Mouse (Mus musculus) forebrain, embryonic 16.5 days (tissue): ENCODE measurements at regions not wholly inside any gene's neighbourhood (a gene's known extent, or its start where the extent isn't known, plus 50 kb on each side); places are given as distances from the start of the nearest gene placed in this dataset.

Experiments
- ATAC-seq: fragments of 200-750 bp; cut with Nextera tagmentation; 2 replicates; pipeline ENCODE4 v1.8.0; 2017; ENCODE audit warnings: mild to moderate bottlenecking, moderate library complexity
- H3K27ac ChIP-seq: fragments of 300-500 bp; sonication (generic); 2 replicates; pipeline ENCODE4 v1.5.1; 2014; ENCODE audit warnings: low read length, control low read depth
- H3K27me3 ChIP-seq: fragments of 300-500 bp; sonication (generic); replicated peaks from 2 replicates; pipeline ENCODE4 v1.6.1; 2014; ENCODE audit warnings: low read length; ENCODE audit not compliant: control insufficient read depth, insufficient read depth
- H3K36me3 ChIP-seq: fragments of 300-500 bp; sonication (generic); 2 replicates; pipeline ENCODE4 v1.6.1; 2014; ENCODE audit not compliant: control insufficient read depth, insufficient read depth
- H3K4me1 ChIP-seq: fragments of 300-500 bp; sonication (generic); replicated peaks from 2 replicates; pipeline ENCODE4 v1.6.1; 2014; ENCODE audit warnings: low read length; ENCODE audit not compliant: control insufficient read depth, insufficient read depth
- H3K4me2 ChIP-seq: fragments of 300-500 bp; sonication (generic); 2 replicates; pipeline ENCODE4 v1.6.1; 2014; ENCODE audit warnings: mild to moderate bottlenecking, low read length, control low read depth
- H3K4me3 ChIP-seq: fragments of 300-500 bp; sonication (generic); replicated peaks from 2 replicates; pipeline ENCODE4 v1.5.1; 2014; ENCODE audit warnings: mild to moderate bottlenecking, low read length, control low read depth
- H3K9ac ChIP-seq: fragments of 300-500 bp; sonication (generic); replicated peaks from 2 replicates; pipeline ENCODE4 v1.6.1; 2014; ENCODE audit warnings: low read depth, low read length, control low read depth
- H3K9me3 ChIP-seq: fragments of 300-500 bp; sonication (generic); 2 replicates; pipeline ENCODE4 v1.6.1; 2016; ENCODE audit warnings: low read length; ENCODE audit not compliant: control insufficient read depth
- WGBS: fragments of 180-500 bp; shearing (Covaris S2); extraction: QIAGEN DNeasy Blood & Tissue Kit; methylation state at CpG from one replicate; pipeline ENCODE4 v1.1.7; 2014; 5-methylcytosine and 5-hydroxymethylcytosine counted together

- Histone ChIP-seq H3K9me3 (no peaks in the 10 kb centered on the region), H3K4me2 (no peak overlapping the region), H3K36me3 (no peaks in the 10 kb centered on the region), H3K27ac (no peak overlapping the region), H3K4me3 (no peak overlapping the region), H3K9ac (no peak overlapping the region), H3K4me1 (no peaks in the 10 kb centered on the region), H3K27me3 (no peaks in the 10 kb centered on the region)
- 37% methylated on average over 6 of the region's 6 CpGs for WGBS
- peak; percentile 49; the same call in 1 of the 2 replicates for ATAC-seq
Measured at GRCm38 (mm10) chr6:95217431-95217830, 100.4 kb downstream of the Kbtbd8 start.

GRCm38 (mm10) chr6:95218830-95219229, 101.8 kb downstream of the Kbtbd8 start:
- no peaks in the 10 kb centered on the region for H3K27me3 ChIP-seq
- H3K4me1 ChIP-seq: no peaks in the 10 kb centered on the region
- H3K9ac ChIP-seq: no peak overlapping the region
- ATAC-seq: no peak
- H3K36me3 ChIP-seq: no peaks in the 10 kb centered on the region
- H3K27ac ChIP-seq: no peak overlapping the region
- no peak overlapping the region for H3K4me3 ChIP-seq
- H3K4me2 ChIP-seq: no peak overlapping the region
- 75% methylated on average over 3 of the region's 3 CpGs for WGBS
- no peaks in the 10 kb centered on the region for H3K9me3 ChIP-seq

GRCm38 (mm10) chr6:95223537-95223936, 98.4 kb upstream of the Gm10234 start:
- H3K27ac ChIP-seq: no peak overlapping the region
- H3K36me3 ChIP-seq: no peaks in the 10 kb centered on the region
- no peak overlapping the region for H3K4me3 ChIP-seq
- no peaks in the 10 kb centered on the region for H3K27me3 ChIP-seq
- H3K4me1 ChIP-seq: no peaks in the 10 kb centered on the region
- 24% methylated on average over 7 of the region's 7 CpGs for WGBS
- no peak overlapping the region for H3K4me2 ChIP-seq
- H3K9me3 ChIP-seq: no peaks in the 10 kb centered on the region
- peak; percentile 72 for ATAC-seq
- no peak overlapping the region for H3K9ac ChIP-seq

GRCm38 (mm10) chr6:95229885-95230284, 92.0 kb upstream of the Gm10234 start:
- 79% methylated on average over 8 of the region's 8 CpGs for WGBS
- Histone ChIP-seq H3K36me3 (no peaks in the 10 kb centered on the region), H3K4me2 (no peak overlapping the region), H3K27ac (no peak overlapping the region), H3K4me1 (no peaks in the 10 kb centered on the region), H3K9ac (no peak overlapping the region), H3K27me3 (no peaks in the 10 kb centered on the region), H3K9me3 (no peaks in the 10 kb centered on the region), H3K4me3 (no peak overlapping the region)
- ATAC-seq: no peak

- Histone ChIP-seq H3K4me2 (no peak overlapping the region), H3K27me3 (no peaks in the 10 kb centered on the region), H3K36me3 (no peaks in the 10 kb centered on the region), H3K9me3 (no peaks in the 10 kb centered on the region), H3K4me1 (no peaks in the 10 kb centered on the region), H3K4me3 (no peak overlapping the region), H3K27ac (no peak overlapping the region), H3K9ac (no peak overlapping the region)
- ATAC-seq: no peak
- WGBS: 71% methylated on average over 13 of the region's 13 CpGs
Measured at GRCm38 (mm10) chr6:95234712-95235111, 87.2 kb upstream of the Gm10234 start.

- H3K9me3 ChIP-seq: no peaks in the 10 kb centered on the region
- no peaks in the 10 kb centered on the region for H3K27me3 ChIP-seq
- H3K4me2 ChIP-seq: no peak overlapping the region
- WGBS: 66% methylated on average over 5 of the region's 5 CpGs
- no peak overlapping the region for H3K9ac ChIP-seq
- no peaks in the 10 kb centered on the region for H3K4me1 ChIP-seq
- no peak overlapping the region for H3K27ac ChIP-seq
- ATAC-seq: no peak
- no peak overlapping the region for H3K4me3 ChIP-seq
- H3K36me3 ChIP-seq: no peaks in the 10 kb centered on the region
Measured at GRCm38 (mm10) chr6:95243657-95244056, 78.3 kb upstream of the Gm10234 start.

- H3K4me1 ChIP-seq: no peaks in the 10 kb centered on the region
- no peak overlapping the region for H3K9ac ChIP-seq
- ATAC-seq: no peak
- 88% methylated on average over 7 of the region's 7 CpGs for WGBS
- no peaks in the 10 kb centered on the region for H3K36me3 ChIP-seq
- no peak overlapping the region for H3K4me3 ChIP-seq
- H3K9me3 ChIP-seq: no peaks in the 10 kb centered on the region
- no peak overlapping the region for H3K4me2 ChIP-seq
- H3K27ac ChIP-seq: no peak overlapping the region
- H3K27me3 ChIP-seq: no peaks in the 10 kb centered on the region
Measured at GRCm38 (mm10) chr6:95244911-95245310, 77.0 kb upstream of the Gm10234 start.

- H3K4me3 ChIP-seq: no peak overlapping the region
- no peaks in the 10 kb centered on the region for H3K36me3 ChIP-seq
- no peak for ATAC-seq
- H3K9ac ChIP-seq: no peak overlapping the region
- H3K27ac ChIP-seq: no peak overlapping the region
- WGBS: 32% methylated on average over 5 of the region's 5 CpGs
- no peaks in the 10 kb centered on the region for H3K9me3 ChIP-seq
- H3K4me1 ChIP-seq: no peaks in the 10 kb centered on the region; the same call in 1 of the 2 replicates
- H3K4me2 ChIP-seq: no peak overlapping the region
- H3K27me3 ChIP-seq: no peaks in the 10 kb centered on the region
Measured at GRCm38 (mm10) chr6:95256303-95256702, 65.6 kb upstream of the Gm10234 start.

- no peaks in the 10 kb centered on the region for H3K9me3 ChIP-seq
- no peaks in the 10 kb centered on the region for H3K27me3 ChIP-seq
- ATAC-seq: no peak
- H3K27ac ChIP-seq: no peak overlapping the region
- no peak overlapping the region for H3K4me2 ChIP-seq
- no peaks in the 10 kb centered on the region; the same call in 1 of the 2 replicates for H3K4me1 ChIP-seq
- H3K4me3 ChIP-seq: no peak overlapping the region
- 20% methylated on average over 1 of the region's 1 CpGs for WGBS
- no peak overlapping the region for H3K9ac ChIP-seq
- H3K36me3 ChIP-seq: no peaks in the 10 kb centered on the region
Measured at GRCm38 (mm10) chr6:95261001-95261400, 60.9 kb upstream of the Gm10234 start.
